Mouse (Mus musculus) CH12.LX (cell line): ENCODE data around the gene Fbxw8.

Experiments
- CHD1 ChIP-seq: IDR thresholded peaks from 2 replicates; pipeline ENCODE4 v1.6.1; 2012; ENCODE audit warnings: low read depth, low read length, improper control_type of control experiment, inconsistent platforms
- CHD2 ChIP-seq: IDR thresholded peaks from 2 replicates; pipeline ENCODE4 v1.6.1; 2011; ENCODE audit warnings: low read length, improper control_type of control experiment
- CTCF ChIP-seq, 2 experiments: IDR thresholded peaks in 1 of 2; conservative IDR thresholded peaks in 1 of 2; 2 replicates each; pipeline ENCODE4 v1.5.1; 2011 to 2012; ENCODE audit warnings: low read depth in 2 of 2, low read length in 2 of 2, improper control_type of control experiment in 1 of 2, inconsistent platforms in 1 of 2, mild to moderate bottlenecking in 1 of 2, moderate library complexity in 1 of 2
- KAT2A ChIP-seq: IDR thresholded peaks from 2 replicates; pipeline ENCODE4 v1.6.1; 2012; ENCODE audit warnings: low read length, improper control_type of control experiment, inconsistent platforms; ENCODE audit not compliant: insufficient replicate concordance
- POLR2A ChIP-seq: IDR thresholded peaks from 2 replicates; pipeline ENCODE4 v1.6.1; 2011; ENCODE audit warnings: low read depth, mild to moderate bottlenecking, improper control_type of control experiment, low read length
- SMC3 ChIP-seq: IDR thresholded peaks from 2 replicates; pipeline ENCODE4 v1.6.1; 2011; ENCODE audit warnings: low read depth, low read length, improper control_type of control experiment
- TCF12 ChIP-seq: IDR thresholded peaks from 2 replicates; pipeline ENCODE4 v1.6.1; 2014; ENCODE audit warnings: low read depth, mild to moderate bottlenecking, inconsistent platforms, low read length, improper control_type of control experiment
- USF1 ChIP-seq: IDR thresholded peaks from 2 replicates; pipeline ENCODE4 v1.6.1; 2014; ENCODE audit warnings: low read depth, mild to moderate bottlenecking, inconsistent platforms, low read length, improper control_type of control experiment

- TF ChIP-seq POLR2A (no peak), TCF12 (no peak), KAT2A (no peak), CHD1 (no peak), CHD2 (no peak), SMC3 (no peak), CTCF (conservative IDR thresholded peaks at IDR 0.05 in 1 of 2, IDR thresholded peaks at IDR 0.05 in 1 of 2; ENCODE audit: low read depth in 2 of 2, low read length in 2 of 2) (no peak), USF1 (no peak)
Observed at GRCm38 (mm10) chr5:118078550-118078949, 76.7 kb downstream of the Fbxw8 start.
